Mouse (Mus musculus) brain, embryonic 14.5 days (tissue): ENCODE measurements around the gene Tuft1.
"Not testable (repeated sequence)": the region's sequence is repeated elsewhere in the genome, so short reads cannot be mapped to it uniquely, and the experiment has no call there.

ENCODE experiments used
- CTCF ChIP-seq: fragments of 200-500 bp; IDR thresholded peaks from 2 replicates; pipeline ENCODE4 v1.5.1; 2012; ENCODE audit warnings: inconsistent platforms, mild to moderate bottlenecking, moderate library complexity, borderline replicate concordance; ENCODE audit not compliant: insufficient read depth, insufficient read length; ENCODE audit errors: extremely low read depth
- POLR2A ChIP-seq: fragments of 200-500 bp; IDR thresholded peaks from 2 replicates; pipeline ENCODE4 v1.6.1; 2012; ENCODE audit warnings: mild to moderate bottlenecking, inconsistent platforms, borderline replicate concordance; ENCODE audit not compliant: poor library complexity, insufficient read depth, insufficient read length, severe bottlenecking; ENCODE audit errors: extremely low read depth

DNA sequence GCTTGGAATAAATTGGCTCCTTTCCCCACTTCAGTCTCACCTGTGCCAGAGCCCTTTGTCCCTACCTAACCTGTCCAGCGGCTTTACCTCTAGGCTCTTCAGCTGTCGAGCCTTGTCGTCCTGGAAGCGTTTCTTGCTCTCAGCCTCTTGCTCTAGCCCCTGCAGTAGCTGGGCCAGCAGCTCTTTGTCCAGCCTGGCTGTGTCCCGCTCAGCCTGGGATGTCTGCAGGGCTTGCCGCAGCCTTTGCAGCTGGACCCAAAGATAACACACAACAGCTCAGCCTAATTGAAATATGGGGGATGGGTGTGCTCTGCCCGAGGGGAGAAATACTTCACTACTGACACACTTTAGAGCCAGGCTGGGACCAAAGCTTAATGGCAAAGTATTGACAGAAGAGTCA, 7.2 kb upstream of the Tuft1 start:
- not testable (repeated sequence) for TF ChIP-seq POLR2A, CTCF
